Mouse (Mus musculus) ES-E14 (cell line): ENCODE results near the gene Lrrc19.

Source experiments
- CHD2 ChIP-seq: IDR thresholded peaks from 2 replicates; pipeline ENCODE4 v1.6.1; 2014; ENCODE audit warnings: mild to moderate bottlenecking, low read depth, low read length, inconsistent platforms
- ZNF384 ChIP-seq: IDR thresholded peaks from 2 replicates; pipeline ENCODE4 v1.6.1; 2012; ENCODE audit warnings: low read depth, low read length, inconsistent platforms

DNA sequence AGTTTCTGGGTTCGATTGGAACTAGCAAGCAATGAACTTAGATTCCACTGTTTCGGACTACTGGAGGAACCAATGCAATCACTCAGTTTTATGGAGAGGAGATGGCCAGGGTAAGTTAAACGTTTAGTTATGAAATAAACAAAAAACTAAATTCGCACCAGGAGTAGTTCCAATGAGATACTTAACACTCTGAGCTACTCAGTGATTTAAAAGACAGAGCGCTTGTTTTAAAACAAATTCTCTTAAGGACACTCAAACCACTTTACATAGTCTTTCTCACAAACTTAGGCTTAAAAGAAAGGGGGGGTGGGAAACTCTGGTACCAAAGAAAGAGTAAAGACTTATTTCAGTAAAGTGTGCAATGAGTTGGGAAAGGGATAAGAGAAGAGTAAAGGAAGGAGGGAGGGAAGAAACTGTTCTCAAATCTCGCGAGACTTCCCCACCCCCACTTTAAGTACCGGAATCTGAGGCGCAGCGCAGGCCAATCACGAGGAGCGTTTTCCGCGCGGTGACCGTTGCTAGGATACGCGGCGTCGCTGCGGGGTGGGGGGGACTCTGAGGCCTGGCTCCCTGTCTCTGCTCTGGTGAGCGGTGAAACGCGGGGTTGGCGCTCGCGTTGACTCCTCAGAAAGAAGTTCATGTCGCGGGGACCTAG is 35.8 kb downstream of the Lrrc19 start, which contains the start of gene Ift74:
- no peak for TF ChIP-seq ZNF384
- TF ChIP-seq CHD2, result peak; percentile 97
